Mouse (Mus musculus) liver, embryonic 14.5 days (tissue): ENCODE measurements around the gene Stat5b. TPM values are rescaled to one million over a fixed set of nuclear protein-coding genes. Genes with fewer than 3 reads are reported as not detected.

ENCODE experiments used
- ATAC-seq: fragments of 200-750 bp; cut with Nextera tagmentation; 2 replicates; pipeline ENCODE4 v1.8.0; 2017; ENCODE audit warnings: moderate number of reproducible peaks, mild to moderate bottlenecking, moderate library complexity; ENCODE audit not compliant: insufficient read depth
- DNase-seq, 3 experiments: peaks; one replicate each; pipeline ENCODE4 v3.0.0-alpha.2; 2012 to 2013; ENCODE audit warnings: low read depth in 3 of 3, low spot score in 3 of 3
- H3K27ac ChIP-seq: fragments of 300-500 bp; sonication (generic); 2 replicates; pipeline ENCODE4 v1.5.1; 2014; ENCODE audit warnings: moderate library complexity, mild to moderate bottlenecking, control low read depth, inconsistent platforms
- H3K27me3 ChIP-seq: fragments of 300-500 bp; sonication (generic); 2 replicates; pipeline ENCODE4 v1.6.1; 2014; ENCODE audit warnings: mild to moderate bottlenecking, low read length, moderate library complexity; ENCODE audit not compliant: control insufficient read depth, insufficient read depth
- H3K36me3 ChIP-seq: fragments of 300-500 bp; sonication (generic); replicated peaks from 2 replicates; pipeline ENCODE4 v1.6.1; 2014; ENCODE audit warnings: low read depth; ENCODE audit not compliant: control insufficient read depth, insufficient read depth
- H3K4me1 ChIP-seq, 2 experiments: fragments of 200-500 bp in 1 of 2; fragments of 300-500 bp in 1 of 2; sonication (generic) in 1 of 2; replicated peaks; 2 replicates each; pipeline ENCODE4 v1.6.1; 2012 to 2014; ENCODE audit warnings: antibody characterized with exemption in 1 of 2, inconsistent platforms in 1 of 2, low read length in 1 of 2; ENCODE audit not compliant: control insufficient read depth in 2 of 2, insufficient read depth in 2 of 2
- H3K4me2 ChIP-seq: fragments of 300-500 bp; sonication (generic); 2 replicates; pipeline ENCODE4 v1.6.1; 2014; ENCODE audit warnings: low read depth, mild to moderate bottlenecking, control low read depth, moderate library complexity
- H3K4me3 ChIP-seq, 2 experiments: fragments of 200-500 bp in 1 of 2; fragments of 300-500 bp in 1 of 2; sonication (generic) in 1 of 2; 2 replicates each; pipeline ENCODE4 v1.5.1; 2012 to 2014; ENCODE audit warnings: low read depth in 2 of 2, low read length in 2 of 2, mild to moderate bottlenecking in 2 of 2, control low read depth in 1 of 2, inconsistent platforms in 1 of 2, moderate library complexity in 1 of 2; ENCODE audit not compliant: insufficient read depth in 1 of 2
- H3K9ac ChIP-seq: fragments of 300-500 bp; sonication (generic); replicated peaks from 2 replicates; pipeline ENCODE4 v1.6.1; 2014; ENCODE audit warnings: mild to moderate bottlenecking, control low read depth, moderate library complexity
- H3K9me3 ChIP-seq: fragments of 300-500 bp; sonication (generic); 2 replicates; pipeline ENCODE4 v1.6.1; 2016; ENCODE audit warnings: low read length, mixed read lengths; ENCODE audit not compliant: control insufficient read depth
- CTCF ChIP-seq: IDR thresholded peaks from 2 replicates; pipeline ENCODE4 v1.5.1; 2016; ENCODE audit warnings: antibody characterized with exemption, low read depth, control low read depth
- EP300 ChIP-seq: IDR thresholded peaks from 2 replicates; pipeline ENCODE4 v1.6.1; 2016; ENCODE audit warnings: antibody characterized with exemption, low read depth
- WGBS: fragments of 180-500 bp; shearing (Covaris S2); extraction: QIAGEN DNeasy Blood & Tissue Kit; methylation state at CpG from one replicate; pipeline ENCODE4 v1.1.7; 2014; ENCODE audit not compliant: insufficient replicate concordance; 5-methylcytosine and 5-hydroxymethylcytosine counted together
- polyA plus RNA-seq, 2 experiments: library from polyadenylated mRNA; depleted of rRNA in 1 of 2; stranded (reverse) in 1 of 2; unstranded in 1 of 2; fragments of >200 nt; fragmentation: Nextera tagmentation in 1 of 2; extraction: Ambion mirVana in 1 of 2; gene quantifications; 2 replicates each; pipeline versions ENCODE4 v1.2.1 to v1.2.3; 2012 to 2014

Gene Stat5b
- polyA plus RNA-seq, 2 experiments: 12.4 to 16.4 TPM

DNA sequence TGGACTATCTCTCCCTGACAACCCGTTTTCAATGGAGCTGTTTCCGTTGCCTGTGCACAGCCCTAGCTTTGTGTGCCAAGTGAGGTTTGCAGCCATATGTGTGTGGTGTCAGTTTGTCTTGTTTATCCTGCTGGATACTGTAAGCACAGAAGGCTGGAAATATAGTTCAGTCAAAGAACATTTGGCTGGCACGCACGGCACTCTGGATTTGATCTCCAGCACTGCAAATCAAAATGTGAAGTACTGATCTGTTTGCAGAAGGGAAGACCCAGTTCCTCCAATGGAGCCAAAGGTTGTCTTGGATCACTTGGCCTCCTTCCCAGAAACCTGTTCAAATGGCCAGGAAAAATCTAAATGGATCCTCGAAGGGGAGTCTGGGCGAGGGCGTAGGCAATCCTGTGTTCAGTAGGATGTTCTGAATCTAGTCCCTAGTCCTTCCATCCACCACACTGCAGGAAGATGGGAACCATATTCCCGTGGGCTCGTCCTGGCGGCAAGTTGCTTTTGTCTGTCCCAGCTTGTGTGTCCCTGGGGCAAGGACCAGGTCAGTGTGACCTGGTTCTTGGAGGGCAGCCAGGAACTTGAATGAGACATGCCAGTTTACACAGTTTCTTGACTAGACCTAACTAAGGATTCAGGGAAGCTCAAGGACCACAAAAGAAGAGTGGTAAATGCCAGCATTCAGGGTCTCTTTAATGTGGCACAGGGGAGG is 19.9 kb upstream of the Stat5b start:
- no peak for DNase-seq
- TF ChIP-seq EP300 (no peak), CTCF (no peak)
- no peak overlapping the region for H3K4me3 ChIP-seq
- 78% methylated on average over 10 of the region's 10 CpGs for WGBS
- no peak overlapping the region for H3K4me2 ChIP-seq
- H3K9me3 ChIP-seq: no peaks in the 10 kb centered on the region
- H3K27ac ChIP-seq: no peak overlapping the region
- ATAC-seq: no peak
- H3K9ac ChIP-seq: no peak overlapping the region
- no peaks in the 10 kb centered on the region for H3K27me3 ChIP-seq
- peaks cover 5% of the 10 kb centered on the region; the same call in 1 of the 2 replicates for H3K36me3 ChIP-seq
- peaks cover 0 to 2% of the 10 kb centered on the region in 2 experiments; a peak in 1 of 4 replicates for H3K4me1 ChIP-seq

DNA sequence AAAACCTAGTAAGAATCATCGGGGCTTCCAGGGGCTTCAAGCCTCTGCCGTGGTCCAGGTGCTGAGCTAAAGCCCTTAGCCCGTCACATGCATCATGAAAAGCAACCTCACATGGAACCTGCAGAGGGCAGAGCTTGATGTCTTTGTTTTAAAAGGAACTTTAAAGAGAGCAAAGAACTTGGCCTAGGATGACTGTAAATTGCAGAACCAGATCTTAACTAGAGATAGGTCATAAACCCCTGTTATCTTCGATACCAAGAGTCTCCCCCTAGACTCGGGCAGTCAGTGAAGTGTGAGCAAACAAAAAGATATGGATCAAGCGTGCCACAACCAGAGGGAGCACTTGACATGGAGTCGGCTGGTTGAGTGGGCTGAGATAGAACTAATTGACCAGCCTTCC is 15.1 kb upstream of the Stat5b start:
- no peaks in the 10 kb centered on the region for H3K9me3 ChIP-seq
- 36% methylated on average over 7 of the region's 7 CpGs for WGBS
- H3K9ac ChIP-seq: no peak overlapping the region
- no peak for ATAC-seq
- TF ChIP-seq CTCF (no peak), EP300 (no peak)
- peaks cover 0 to 10% of the 10 kb centered on the region in 2 experiments; a peak in 3 of 4 replicates for H3K4me1 ChIP-seq
- no peaks in the 10 kb centered on the region for H3K27me3 ChIP-seq
- H3K4me3 ChIP-seq: no peak overlapping the region
- H3K27ac ChIP-seq: no peak overlapping the region
- no peak overlapping the region for H3K4me2 ChIP-seq
- DNase-seq: no peak
- H3K36me3 ChIP-seq: peaks cover 4% of the 10 kb centered on the region; the same call in 1 of the 2 replicates

DNA sequence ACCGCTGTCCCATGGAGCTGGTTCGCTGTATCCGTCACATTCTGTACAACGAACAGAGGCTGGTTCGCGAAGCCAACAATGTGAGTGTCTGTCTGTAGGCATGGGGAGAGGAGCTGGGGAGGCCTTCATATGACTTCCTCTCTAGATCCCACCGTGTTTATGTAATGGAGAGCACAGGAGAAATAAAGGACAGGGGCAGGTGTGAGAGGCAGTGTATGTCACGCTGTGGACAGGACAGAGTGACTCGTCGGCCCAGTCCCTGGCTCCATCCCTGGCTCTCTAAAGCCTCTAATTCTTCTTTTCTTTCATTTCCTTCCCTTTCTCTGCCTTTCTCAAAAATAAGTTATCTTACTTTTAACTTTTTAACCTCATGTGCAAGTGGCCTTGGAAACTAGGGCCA is 12.6 kb upstream of the Stat5b start:
- no peaks in the 10 kb centered on the region for H3K9me3 ChIP-seq
- H3K4me1 ChIP-seq: peaks cover 5 to 14% of the 10 kb centered on the region in 2 experiments; a peak in 3 of 4 replicates
- 87% methylated on average over 10 of the region's 10 CpGs for WGBS
- ATAC-seq (no peak), DNase-seq (no peak)
- no peaks in the 10 kb centered on the region for H3K27me3 ChIP-seq
- H3K36me3 ChIP-seq: peaks cover 4% of the 10 kb centered on the region; the same call in 1 of the 2 replicates
- H3K4me3 ChIP-seq: no peak overlapping the region
- H3K4me2 ChIP-seq: no peak overlapping the region
- no peak for TF ChIP-seq CTCF
- TF ChIP-seq EP300: no peak
- H3K27ac ChIP-seq: no peak overlapping the region
- H3K9ac ChIP-seq: no peak overlapping the region

DNA sequence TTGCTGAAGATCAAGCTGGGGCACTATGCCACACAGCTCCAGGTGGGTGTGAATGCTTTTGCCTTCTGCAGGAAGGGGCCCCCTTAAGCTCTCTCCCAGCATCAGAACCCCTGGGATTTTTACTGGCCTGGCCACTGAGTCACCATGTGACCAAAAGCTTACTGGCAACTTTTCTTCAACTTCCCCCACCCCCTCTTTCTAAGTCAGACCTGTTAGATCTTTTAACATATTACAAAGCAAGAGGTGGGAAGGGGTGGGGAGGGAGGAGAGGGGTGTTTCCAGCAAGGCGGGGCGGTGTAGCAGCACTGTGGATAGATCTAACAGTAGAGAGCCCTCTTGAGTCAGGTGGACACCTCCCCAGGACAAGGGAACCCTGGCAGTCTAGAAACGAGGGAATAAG is 11.3 kb upstream of the Stat5b start:
- Histone ChIP-seq H3K9ac (no peak overlapping the region), H3K4me2 (peak overlapping the region; percentile 93), H3K9me3 (no peaks in the 10 kb centered on the region), H3K27ac (no peak overlapping the region), H3K36me3 (peaks cover 4% of the 10 kb centered on the region; the same call in 1 of the 2 replicates), H3K27me3 (no peaks in the 10 kb centered on the region), H3K4me3 (no peak overlapping the region), H3K4me1 (peaks cover 5 to 14% of the 10 kb centered on the region in 2 experiments; a peak in 3 of 4 replicates)
- ATAC-seq (no peak), DNase-seq (no peak)
- no peak for TF ChIP-seq CTCF
- no peak for TF ChIP-seq EP300
- 34% methylated on average over 3 of the region's 3 CpGs for WGBS

DNA sequence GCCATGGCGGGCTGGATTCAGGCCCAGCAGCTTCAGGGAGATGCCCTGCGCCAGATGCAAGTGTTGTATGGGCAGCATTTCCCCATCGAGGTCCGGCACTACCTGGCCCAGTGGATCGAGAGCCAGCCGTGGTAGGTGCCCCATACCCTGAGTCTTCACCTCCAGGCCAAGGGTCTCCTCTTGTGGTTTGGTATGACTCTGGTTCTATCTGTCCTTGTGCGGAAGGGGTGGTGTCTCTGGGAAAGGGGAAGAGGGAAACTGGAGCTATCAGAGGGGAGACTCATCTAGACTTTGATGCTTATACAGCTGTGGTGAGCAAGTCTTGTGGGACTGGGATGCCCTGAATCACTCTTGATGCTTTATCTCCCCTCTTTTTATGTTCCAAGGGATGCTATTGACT is 10.8 kb upstream of the Stat5b start:
- peaks cover 5 to 14% of the 10 kb centered on the region in 2 experiments; a peak in 3 of 4 replicates for H3K4me1 ChIP-seq
- ATAC-seq (no peak), DNase-seq (no peak)
- no peak for TF ChIP-seq EP300
- TF ChIP-seq CTCF: no peak
- peak overlapping the region; percentile 18 to 62; a peak in 3 of 4 replicates for H3K4me3 ChIP-seq
- no peaks in the 10 kb centered on the region for H3K9me3 ChIP-seq
- WGBS: 25% methylated on average over 7 of the region's 7 CpGs
- peaks cover 4% of the 10 kb centered on the region; the same call in 1 of the 2 replicates for H3K36me3 ChIP-seq
- H3K27me3 ChIP-seq: no peaks in the 10 kb centered on the region
- H3K27ac ChIP-seq: no peak overlapping the region
- H3K9ac ChIP-seq: peak overlapping the region; percentile 66; the same call in 1 of the 2 replicates
- peak overlapping the region; percentile 93 for H3K4me2 ChIP-seq
